Mouse (Mus musculus) ES-E14 (cell line): Measurements from ENCODE around the gene Stmn1. TPM values are rescaled to one million over a fixed set of nuclear protein-coding genes. Genes with fewer than 3 reads are reported as not detected.

Experiments
- DNase-seq: peaks from one replicate; pipeline ENCODE4 v3.0.0-alpha.2; 2013; ENCODE audit warnings: low read depth, low spot score
- H3K27ac ChIP-seq: 2 replicates; pipeline ENCODE4 v1.5.1; 2012; ENCODE audit warnings: low read depth, mild to moderate bottlenecking, low read length, moderate library complexity, mixed read lengths; ENCODE audit not compliant: poor library complexity, insufficient read depth, severe bottlenecking
- H3K36me3 ChIP-seq: 2 replicates; pipeline ENCODE4 v1.6.1; 2012; ENCODE audit warnings: mild to moderate bottlenecking, low read length, moderate library complexity, mixed read lengths; ENCODE audit not compliant: control insufficient read depth, poor library complexity, insufficient read depth, severe bottlenecking
- H3K4me1 ChIP-seq, 2 experiments: fragments of 150-350 bp in 1 of 2; sonication (generic) in 1 of 2; 2 replicates each; pipeline ENCODE4 v1.6.1; 2012; ENCODE audit warnings: low read length in 2 of 2, mild to moderate bottlenecking in 1 of 2, mixed read lengths in 1 of 2; ENCODE audit not compliant: control insufficient read depth in 2 of 2, insufficient read depth in 2 of 2, poor library complexity in 1 of 2
- H3K4me3 ChIP-seq, 2 experiments: fragments of 150-350 bp in 1 of 2; sonication (generic) in 1 of 2; 2 replicates each; pipeline ENCODE4 v1.5.1; 2012; ENCODE audit warnings: low read length in 2 of 2, low read depth in 1 of 2, mild to moderate bottlenecking in 1 of 2, mixed read lengths in 1 of 2; ENCODE audit not compliant: insufficient read depth in 1 of 2, poor library complexity in 1 of 2, severe bottlenecking in 1 of 2
- H3K9ac ChIP-seq: 2 replicates; pipeline ENCODE4 v1.6.1; 2012; ENCODE audit warnings: low read depth, mild to moderate bottlenecking, low read length, mixed read lengths; ENCODE audit not compliant: poor library complexity, insufficient read depth, severe bottlenecking
- H3K9me3 ChIP-seq: fragments of 150-350 bp; sonication (generic); 2 replicates; pipeline ENCODE4 v1.6.1; 2012; ENCODE audit warnings: low read depth, mild to moderate bottlenecking, low read length; ENCODE audit not compliant: control insufficient read depth, insufficient read depth
- CHD2 ChIP-seq: IDR thresholded peaks from 2 replicates; pipeline ENCODE4 v1.6.1; 2014; ENCODE audit warnings: mild to moderate bottlenecking, low read depth, low read length, inconsistent platforms
- HCFC1 ChIP-seq: IDR thresholded peaks from 2 replicates; pipeline ENCODE4 v1.6.1; 2012; ENCODE audit warnings: low read length, inconsistent platforms, borderline replicate concordance; ENCODE audit not compliant: insufficient read depth
- MAFK ChIP-seq: IDR thresholded peaks from 2 replicates; pipeline ENCODE4 v1.6.1; 2014; ENCODE audit warnings: mild to moderate bottlenecking, low read depth, low read length, inconsistent platforms; ENCODE audit not compliant: insufficient read depth
- ZC3H11A ChIP-seq: IDR thresholded peaks from 2 replicates; pipeline ENCODE4 v1.6.1; 2012; ENCODE audit warnings: low read depth, mild to moderate bottlenecking, inconsistent platforms, low read length, borderline replicate concordance
- ZNF384 ChIP-seq: IDR thresholded peaks from 2 replicates; pipeline ENCODE4 v1.6.1; 2012; ENCODE audit warnings: low read depth, low read length, inconsistent platforms
- in situ Hi-C, 2 experiments: fragments of 600-800 bp; cut with MboI; formaldehyde crosslinking; loops; one replicate each; pipeline ENCODE4 v1.15.1; 2025; ENCODE audit warnings: low sequenced_read_pairs in 2 of 2, inconsistent platforms in 1 of 2; ENCODE audit not compliant: unreplicated experiment in 2 of 2
- total RNA-seq: library from RNA; depleted of rRNA; stranded (reverse); fragments of 300-350 nt; gene quantifications from 2 replicates; pipeline ENCODE4 v1.2.3, GENCODE M21; 2012

Gene Stmn1
- total RNA-seq, 1 experiment = 361 TPM

- in situ Hi-C loops = no loop called here
- TF ChIP-seq MAFK (no peak), ZC3H11A (no peak), CHD2 (no peak), ZNF384 (no peak)
- Histone ChIP-seq H3K36me3 (no peaks in the 10 kb centered on the region), H3K4me3 (no peak overlapping the region), H3K4me1 (peaks cover 0 to 6% of the 10 kb centered on the region in 2 experiments; a peak in 2 of 4 replicates), H3K9me3 (no peaks in the 10 kb centered on the region), H3K27ac (no peak overlapping the region), H3K9ac (no peak overlapping the region)
- DNase-seq = no peak
Measured at GRCm38 (mm10) chr4:134503686-134504357, 35.7 kb downstream of the Stmn1 start.

- Histone ChIP-seq H3K9me3 (no peaks in the 10 kb centered on the region), H3K4me3 (no peak overlapping the region), H3K4me1 (peaks cover 0 to 6% of the 10 kb centered on the region in 2 experiments; a peak in 2 of 4 replicates), H3K27ac (no peak overlapping the region), H3K36me3 (no peaks in the 10 kb centered on the region), H3K9ac (no peak overlapping the region)
- TF ChIP-seq ZNF384 (no peak), ZC3H11A (no peak), HCFC1 (no peak), MAFK (no peak), CHD2 (no peak)
- in situ Hi-C loops = no loop called here
- DNase-seq = no peak
Measured at GRCm38 (mm10) chr4:134505303-134505789, 37.2 kb downstream of the Stmn1 start.

DNA sequence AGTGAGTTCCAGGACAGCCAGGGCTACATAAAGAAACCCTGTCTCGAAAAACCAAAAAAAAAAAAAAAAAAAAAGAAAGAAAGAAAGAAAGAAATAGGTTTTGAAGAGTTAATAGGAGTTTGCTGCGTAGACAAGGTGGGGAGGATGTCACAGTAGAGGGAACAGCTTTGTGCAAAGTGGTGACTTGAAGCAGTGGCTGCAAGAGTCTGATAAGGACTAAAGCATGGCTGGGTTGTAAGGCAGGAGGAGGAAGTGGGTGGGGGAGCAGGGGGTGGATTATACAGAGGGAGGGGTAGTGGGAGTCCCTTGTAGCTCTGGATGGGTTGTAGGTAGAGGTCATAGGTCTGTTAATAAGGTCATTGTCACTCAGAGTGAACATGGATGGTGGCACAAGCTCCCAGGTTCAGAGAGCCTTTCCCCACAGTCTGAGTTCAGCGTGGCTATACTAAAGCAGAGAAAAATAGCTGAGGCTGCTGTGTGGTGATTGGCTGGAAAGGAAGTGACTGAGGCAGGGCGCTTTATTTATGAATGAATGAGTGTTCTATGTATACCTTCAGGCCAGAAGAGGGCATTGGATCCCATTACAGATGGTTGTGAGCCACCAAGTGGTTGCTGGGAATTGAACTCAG, 38.0 kb downstream of the Stmn1 start:
- no peaks in the 10 kb centered on the region for H3K9me3 ChIP-seq
- peaks cover 0 to 6% of the 10 kb centered on the region in 2 experiments; a peak in 2 of 4 replicates for H3K4me1 ChIP-seq
- no peak for TF ChIP-seq ZNF384
- TF ChIP-seq ZC3H11A = no peak
- TF ChIP-seq MAFK = no peak
- no peak for TF ChIP-seq CHD2
- no peak for TF ChIP-seq HCFC1
- H3K9ac ChIP-seq = no peak overlapping the region
- no peak overlapping the region for H3K4me3 ChIP-seq
- no peak for DNase-seq
- H3K27ac ChIP-seq = no peak overlapping the region
- H3K36me3 ChIP-seq = no peaks in the 10 kb centered on the region
- in situ Hi-C loops = no loop called here

- H3K9me3 ChIP-seq = no peaks in the 10 kb centered on the region
- DNase-seq = no peak
- H3K36me3 ChIP-seq = no peaks in the 10 kb centered on the region
- H3K9ac ChIP-seq = peak overlapping the region; percentile 39
- peak overlapping the region; percentile 30 to 54; a peak in 3 of 4 replicates for H3K4me3 ChIP-seq
- H3K27ac ChIP-seq = no peak overlapping the region
- H3K4me1 ChIP-seq = peaks cover 0 to 6% of the 10 kb centered on the region in 2 experiments; a peak in 2 of 4 replicates
- in situ Hi-C loops = no loop called here
- no peak for TF ChIP-seq CHD2
- TF ChIP-seq ZNF384 = no peak
- no peak for TF ChIP-seq HCFC1
- TF ChIP-seq MAFK = no peak
- TF ChIP-seq ZC3H11A = no peak
Measured at GRCm38 (mm10) chr4:134506713-134507112, 38.6 kb downstream of the Stmn1 start.
